Mouse (Mus musculus) bone marrow, adult 2 months (tissue): ENCODE measurements around the gene Ascl2.

Experiments used
- CTCF ChIP-seq: fragments of 200-500 bp; IDR thresholded peaks from 2 replicates; pipeline ENCODE4 v1.5.1; 2011; ENCODE audit warnings: low read length, control low read depth; ENCODE audit not compliant: control insufficient read depth, insufficient read depth
- POLR2A ChIP-seq: fragments of 200-500 bp; IDR thresholded peaks from 2 replicates; pipeline ENCODE4 v1.6.1; 2011; ENCODE audit warnings: low read depth, mild to moderate bottlenecking, control low read depth, low read length, borderline replicate concordance; ENCODE audit not compliant: control insufficient read depth

GRCm38 (mm10) chr7:143006097-143006755 lies 37.2 kb upstream of the Ascl2 start:
- TF ChIP-seq CTCF = no peak
- TF ChIP-seq POLR2A = no peak
